ENCODE assay signal across 14 mouse cellular contexts in genomic region chr5:71127721-71128120, GRCm38 (mm10). TPM values are rescaled to one million over a fixed set of nuclear protein-coding genes. Genes with fewer than 3 reads are reported as not detected.
DNase-seq lines count a peak whose midpoint lies in the region; ATAC-seq lines count a peak whose summit lies in the region.
"Had no signal": no experiment of that assay in that cellular context is flagged by ENCODE, and none has a peak within 500 bp of the region (broad histone marks: within the 10 kb centered on the region; RNA-seq: fewer than 3 reads in every experiment).

No protein-coding gene starts in this region.

- H3K27me3 ChIP-seq in midbrain, embryonic 10.5 days (ENCODE audit: low read depth, poor library complexity, severe bottlenecking): no peaks in the 10 kb centered on the region
- H3K27me3 ChIP-seq: limb, embryonic 13.5 days had no signal

- no peaks in the 10 kb centered on the region for H3K9me3 ChIP-seq in midbrain, embryonic 10.5 days (replicated peaks)
- H3K9me3 ChIP-seq: limb, embryonic 13.5 days had no signal

- H3K4me3 ChIP-seq in midbrain, embryonic 10.5 days: no peak overlapping the region
- H3K4me3 ChIP-seq: erythroblast, embryonic 14.5 days; limb, embryonic 13.5 days had no signal

- DNase-seq in frontal cortex, postnatal 14 days (ENCODE audit: low spot score in 2 of 2): no peak
- peak; percentile 37 for DNase-seq in 416B (ENCODE audit: low read depth)
- peak; percentile 11 for DNase-seq in embryo, embryonic 11.5 days (ENCODE audit: low read depth, low spot score)
- DNase-seq in left cerebral cortex, postnatal 14 days (ENCODE audit: low spot score in 2 of 2): peak; percentile 10 to 30
- no peak for DNase-seq in adrenal gland, postnatal 36 days
- DNase-seq in midbrain, embryonic 10.5 days (ENCODE audit: low spot score): no peak
- DNase-seq: cerebellum, adult 18-20 months; heart, adult 18-20 months; lung, postnatal 36 days had no signal

- peak; percentile 93 for ATAC-seq in frontal cortex, adult (ENCODE audit: low TSS enrichment)
- no peak for ATAC-seq in megakaryocyte, adult 5-6 weeks (ENCODE audit: poor library complexity, severe bottlenecking)
- ATAC-seq: activated CD4-positive, CD25-positive, alpha-beta regulatory T cell, adult 4 months had no signal

- H3K4me1 ChIP-seq in midbrain, embryonic 10.5 days: no peaks in the 10 kb centered on the region
- H3K4me1 ChIP-seq: limb, embryonic 13.5 days had no signal

- no peak overlapping the region for H3K27ac ChIP-seq in midbrain, embryonic 10.5 days (replicated peaks)
- H3K27ac ChIP-seq: limb, embryonic 13.5 days had no signal

- H3K36me3 ChIP-seq in midbrain, embryonic 10.5 days: no peaks in the 10 kb centered on the region
- H3K36me3 ChIP-seq: limb, embryonic 13.5 days had no signal

- WGBS in midbrain, embryonic 10.5 days: 75% methylated on average over 3 of the region's 3 CpGs

- intact Hi-C loops in left cerebral cortex, postnatal 14 days (cut with DNase I): no loop called here

RNA-seq across cellular contexts. Expression of gene Gabra2, which starts 32.1 kb away (rescaled TPM):
- total RNA-seq in left cerebral cortex, postnatal 14 days (2021): 10 to 100 TPM; 74.2 to 78.8 TPM
- total RNA-seq in megakaryocyte, adult 5-6 weeks (2015): not detected in 2 replicates
- not detected in 2 replicates for total RNA-seq in megakaryocyte, adult 5-6 weeks (2017)
- under 1 TPM in 1 of 2 experiments, not detected in 1; 0.17 TPM for total RNA-seq in adrenal gland, postnatal 36 days (2021)
- polyA plus RNA-seq in midbrain, embryonic 10.5 days (2016; fragmentation: Nextera tagmentation; extraction: Ambion mirVana): 1.7 and 4.4 TPM in 2 replicates
- total RNA-seq: heart, adult 18-20 months had no signal
- polyA plus RNA-seq: activated CD4-positive, CD25-positive, alpha-beta regulatory T cell, adult 4 months; erythroblast, embryonic 14.5 days had no signal

Comparison
In these comparisons a context has a peak if more than half of its experiments do, and no peak if none do; other contexts are left out.
1. DNase-seq: peak in 416B (single experiment), embryo, embryonic 11.5 days (single experiment) and left cerebral cortex, postnatal 14 days (2 of 2); none in frontal cortex, postnatal 14 days (0 of 2), adrenal gland, postnatal 36 days (0 of 2) and midbrain, embryonic 10.5 days (single experiment).
2. RNA of gene Gabra2, which starts 32.1 kb away (total RNA-seq): 74.2 to 78.8 TPM in left cerebral cortex, postnatal 14 days; 0.17 TPM in adrenal gland, postnatal 36 days and not detected in megakaryocyte, adult 5-6 weeks; every median in the first group is over 10 times any median in the second.